Mouse (Mus musculus) forebrain, embryonic 11.5 days (tissue): Measurements from ENCODE around the gene Fxyd4. TPM values are rescaled to one million over a fixed set of nuclear protein-coding genes. Genes with fewer than 3 reads are reported as not detected.
A peak's percentile ranks its signal among the peaks of the same experiment; 100 is the strongest.

ENCODE experiments used
- ATAC-seq: fragments of 200-750 bp; cut with Nextera tagmentation; replicated peaks from 2 replicates; pipeline ENCODE4 v1.8.0; 2017; ENCODE audit warnings: moderate TSS enrichment; ENCODE audit not compliant: low FRiP score
- DNase-seq: peaks from one replicate; pipeline ENCODE4 v3.0.0-alpha.2; 2017; ENCODE audit warnings: low spot score
- H3K27ac ChIP-seq: fragments of 300-500 bp; sonication (generic); 2 replicates; pipeline ENCODE4 v1.5.1; 2014; ENCODE audit warnings: low read depth, low read length
- H3K27me3 ChIP-seq: fragments of 300-500 bp; sonication (generic); 2 replicates; pipeline ENCODE4 v1.6.1; 2014; ENCODE audit warnings: mild to moderate bottlenecking, low read length, mixed read lengths; ENCODE audit not compliant: control insufficient read depth, insufficient read depth
- H3K36me3 ChIP-seq: fragments of 300-500 bp; sonication (generic); 2 replicates; pipeline ENCODE4 v1.6.1; 2014; ENCODE audit warnings: mild to moderate bottlenecking, low read length, moderate library complexity, mixed read lengths; ENCODE audit not compliant: control insufficient read depth, insufficient read depth
- H3K4me1 ChIP-seq: fragments of 300-500 bp; sonication (generic); replicated peaks from 2 replicates; pipeline ENCODE4 v1.6.1; 2014; ENCODE audit warnings: low read length, mixed read lengths; ENCODE audit not compliant: control insufficient read depth, insufficient read depth
- H3K4me2 ChIP-seq: fragments of 300-500 bp; sonication (generic); 2 replicates; pipeline ENCODE4 v1.6.1; 2014; ENCODE audit warnings: low read depth, mild to moderate bottlenecking, low read length, moderate library complexity, mixed read lengths; ENCODE audit not compliant: severe bottlenecking
- H3K4me3 ChIP-seq: fragments of 300-500 bp; sonication (generic); 2 replicates; pipeline ENCODE4 v1.5.1; 2014; ENCODE audit warnings: low read depth, low read length
- H3K9ac ChIP-seq: fragments of 300-500 bp; sonication (generic); 2 replicates; pipeline ENCODE4 v1.6.1; 2014; ENCODE audit warnings: low read length
- H3K9me3 ChIP-seq: fragments of 300-500 bp; sonication (generic); 2 replicates; pipeline ENCODE4 v1.6.1; 2016; ENCODE audit warnings: low read length, mixed read lengths; ENCODE audit not compliant: control insufficient read depth
- WGBS: fragments of 180-500 bp; shearing (Covaris S2); extraction: QIAGEN DNeasy Blood & Tissue Kit; methylation state at CpG from one replicate; pipeline ENCODE4 v1.1.7; 2014; 5-methylcytosine and 5-hydroxymethylcytosine counted together
- polyA plus RNA-seq: library from polyadenylated mRNA; unstranded; fragments of >200 nt; fragmentation: Nextera tagmentation; extraction: Ambion mirVana; gene quantifications from 2 replicates; pipeline ENCODE4 v1.2.1, GENCODE M21; 2014

Fxyd4 gene
- polyA plus RNA-seq, 1 experiment from 2014 or later: 3.9 TPM

GRCm38 (mm10) chr6:117908424-117908900, 29.0 kb downstream of the Fxyd4 start:
- no peak overlapping the region for H3K27ac ChIP-seq
- ATAC-seq: no peak
- H3K27me3 ChIP-seq: no peaks in the 10 kb centered on the region
- peak overlapping the region; percentile 96 for H3K9ac ChIP-seq
- H3K4me1 ChIP-seq: 0 out of 2 replicates have a peak, but pooled peaks cover 1% of the 10 kb centered on the region
- WGBS: 2% methylated on average over 14 of the region's 14 CpGs
- H3K4me3 ChIP-seq: peak overlapping the region; percentile 99
- H3K9me3 ChIP-seq: no peaks in the 10 kb centered on the region
- H3K4me2 ChIP-seq: peak overlapping the region; percentile 87
- H3K36me3 ChIP-seq: no peaks in the 10 kb centered on the region
- DNase-seq: no peak

- peak overlapping the region; percentile 87 for H3K4me2 ChIP-seq
- WGBS: 0% methylated on average over 26 of the region's 26 CpGs
- no peaks in the 10 kb centered on the region for H3K36me3 ChIP-seq
- H3K9ac ChIP-seq: peak overlapping the region; percentile 96
- ATAC-seq: no peak; the same call in 1 of the 2 replicates
- H3K4me3 ChIP-seq: peak overlapping the region; percentile 99
- DNase-seq: no peak
- no peaks in the 10 kb centered on the region for H3K27me3 ChIP-seq
- 0 out of 2 replicates have a peak, but pooled peaks cover 1% of the 10 kb centered on the region for H3K4me1 ChIP-seq
- H3K9me3 ChIP-seq: no peaks in the 10 kb centered on the region
- peak overlapping the region; percentile 83 for H3K27ac ChIP-seq
Measured at GRCm38 (mm10) chr6:117907979-117908355, 29.5 kb downstream of the Fxyd4 start.

- no peaks in the 10 kb centered on the region for H3K36me3 ChIP-seq
- peak; percentile 92 for DNase-seq
- peak overlapping the region; percentile 83 for H3K27ac ChIP-seq
- under 1% methylated on average over 39 of the region's 77 CpGs for WGBS
- H3K9me3 ChIP-seq: no peaks in the 10 kb centered on the region
- peak overlapping the region; percentile 87 for H3K4me2 ChIP-seq
- ATAC-seq: peak; percentile 80
- peak overlapping the region; percentile 96 for H3K9ac ChIP-seq
- H3K4me1 ChIP-seq: 0 out of 2 replicates have a peak, but pooled peaks cover 1% of the 10 kb centered on the region
- H3K4me3 ChIP-seq: peak overlapping the region; percentile 99
- no peaks in the 10 kb centered on the region for H3K27me3 ChIP-seq
Measured at GRCm38 (mm10) chr6:117907301-117907978, 30.1 kb downstream of the Fxyd4 start.

- ATAC-seq: peak; percentile 97
- DNase-seq: peak; percentile 99
- WGBS: 0% methylated on average over 45 of the region's 68 CpGs
Measured at GRCm38 (mm10) chr6:117906590-117907271, 30.8 kb downstream of the Fxyd4 start.

GRCm38 (mm10) chr6:117906015-117906531, 31.4 kb downstream of the Fxyd4 start:
- no peaks in the 10 kb centered on the region for H3K36me3 ChIP-seq
- H3K9me3 ChIP-seq: no peaks in the 10 kb centered on the region
- H3K27me3 ChIP-seq: no peaks in the 10 kb centered on the region
- DNase-seq: no peak
- WGBS: 1% methylated on average over 25 of the region's 25 CpGs
- H3K4me2 ChIP-seq: peak overlapping the region; percentile 56
- 0 out of 2 replicates have a peak, but pooled peaks cover 1% of the 10 kb centered on the region for H3K4me1 ChIP-seq
- peak overlapping the region; percentile 68 for H3K27ac ChIP-seq
- peak overlapping the region; percentile 73 for H3K9ac ChIP-seq
- H3K4me3 ChIP-seq: peak overlapping the region; percentile 99
- peak; percentile 45; the same call in 1 of the 2 replicates for ATAC-seq

More at GRCm38 (mm10) chr6:117906590-117907271, 30.8 kb downstream of the Fxyd4 start:
- Histone ChIP-seq H3K36me3 (no peaks in the 10 kb centered on the region), H3K4me3 (peak overlapping the region; percentile 99), H3K27me3 (no peaks in the 10 kb centered on the region), H3K27ac (peak overlapping the region; percentile 83), H3K4me1 (0 out of 2 replicates have a peak, but pooled peaks cover 1% of the 10 kb centered on the region), H3K9me3 (no peaks in the 10 kb centered on the region), H3K9ac (peak overlapping the region; percentile 96), H3K4me2 (peak overlapping the region; percentile 87)

GRCm38 (mm10) chr6:117905260-117905930, 32.1 kb downstream of the Fxyd4 start:
- H3K9ac ChIP-seq: peak overlapping the region; percentile 73
- WGBS: 29% methylated on average over 4 of the region's 4 CpGs
- no peaks in the 10 kb centered on the region for H3K9me3 ChIP-seq
- ATAC-seq (no peak), DNase-seq (no peak)
- 0 out of 2 replicates have a peak, but pooled peaks cover 1% of the 10 kb centered on the region for H3K4me1 ChIP-seq
- no peak overlapping the region for H3K27ac ChIP-seq
- no peaks in the 10 kb centered on the region for H3K36me3 ChIP-seq
- H3K4me2 ChIP-seq: peak overlapping the region; percentile 56
- peak overlapping the region; percentile 99 for H3K4me3 ChIP-seq
- H3K27me3 ChIP-seq: no peaks in the 10 kb centered on the region

GRCm38 (mm10) chr6:117903836-117904235, 33.7 kb downstream of the Fxyd4 start:
- Histone ChIP-seq H3K4me3 (no peak overlapping the region), H3K4me2 (no peak overlapping the region), H3K4me1 (0 out of 2 replicates have a peak, but pooled peaks cover 1% of the 10 kb centered on the region), H3K36me3 (no peaks in the 10 kb centered on the region), H3K9me3 (no peaks in the 10 kb centered on the region), H3K27me3 (no peaks in the 10 kb centered on the region), H3K27ac (no peak overlapping the region), H3K9ac (no peak overlapping the region)
- no peak for DNase-seq
- ATAC-seq: no peak
- 75% methylated on average over 3 of the region's 3 CpGs for WGBS

GRCm38 (mm10) chr6:117902556-117902955, 34.9 kb downstream of the Fxyd4 start:
- no peak for ATAC-seq
- H3K36me3 ChIP-seq: no peaks in the 10 kb centered on the region
- H3K9me3 ChIP-seq: no peaks in the 10 kb centered on the region
- H3K4me1 ChIP-seq: no peaks in the 10 kb centered on the region
- no peak overlapping the region for H3K27ac ChIP-seq
- H3K4me3 ChIP-seq: no peak overlapping the region
- no peak for DNase-seq
- 90% methylated on average over 4 of the region's 4 CpGs for WGBS
- no peaks in the 10 kb centered on the region for H3K27me3 ChIP-seq
- H3K4me2 ChIP-seq: no peak overlapping the region
- no peak overlapping the region for H3K9ac ChIP-seq
